Mouse (Mus musculus) hindbrain, embryonic 15.5 days (tissue): ENCODE measurements at regions not wholly inside any gene's neighbourhood (a gene's known extent, or its start where the extent isn't known, plus 50 kb on each side); places are given as distances from the start of the nearest gene placed in this dataset.

ENCODE experiments used
- ATAC-seq: fragments of 200-750 bp; cut with Nextera tagmentation; 2 replicates; pipeline ENCODE4 v1.8.0; 2017; ENCODE audit warnings: low read depth, moderate number of reproducible peaks, moderate TSS enrichment; ENCODE audit not compliant: low FRiP score
- H3K27ac ChIP-seq: fragments of 300-500 bp; sonication (generic); replicated peaks from 2 replicates; pipeline ENCODE4 v1.5.1; 2015; ENCODE audit warnings: mild to moderate bottlenecking, inconsistent platforms
- H3K27me3 ChIP-seq: fragments of 300-500 bp; sonication (generic); 2 replicates; pipeline ENCODE4 v1.6.1; 2015; ENCODE audit warnings: control low read depth, inconsistent platforms
- H3K36me3 ChIP-seq: fragments of 300-500 bp; sonication (generic); 2 replicates; pipeline ENCODE4 v1.6.1; 2015; ENCODE audit warnings: control low read depth, inconsistent platforms
- H3K4me1 ChIP-seq: fragments of 300-500 bp; sonication (generic); replicated peaks from 2 replicates; pipeline ENCODE4 v1.6.1; 2015; ENCODE audit warnings: control low read depth, inconsistent platforms
- H3K4me2 ChIP-seq: fragments of 300-500 bp; sonication (generic); 2 replicates; pipeline ENCODE4 v1.6.1; 2015; ENCODE audit warnings: moderate library complexity, mild to moderate bottlenecking, inconsistent platforms
- H3K4me3 ChIP-seq: fragments of 300-500 bp; sonication (generic); 2 replicates; pipeline ENCODE4 v1.5.1; 2015; ENCODE audit warnings: mild to moderate bottlenecking, inconsistent platforms
- H3K9ac ChIP-seq: fragments of 300-500 bp; sonication (generic); 2 replicates; pipeline ENCODE4 v1.6.1; 2015; ENCODE audit warnings: inconsistent platforms
- H3K9me3 ChIP-seq: fragments of 300-500 bp; sonication (generic); 2 replicates; pipeline ENCODE4 v1.6.1; 2016; ENCODE audit warnings: control low read depth, inconsistent platforms
- WGBS: fragments of 180-500 bp; shearing (Covaris S2); methylation state at CpG from one replicate; pipeline ENCODE4 v1.1.7; 2015; 5-methylcytosine and 5-hydroxymethylcytosine counted together

DNA sequence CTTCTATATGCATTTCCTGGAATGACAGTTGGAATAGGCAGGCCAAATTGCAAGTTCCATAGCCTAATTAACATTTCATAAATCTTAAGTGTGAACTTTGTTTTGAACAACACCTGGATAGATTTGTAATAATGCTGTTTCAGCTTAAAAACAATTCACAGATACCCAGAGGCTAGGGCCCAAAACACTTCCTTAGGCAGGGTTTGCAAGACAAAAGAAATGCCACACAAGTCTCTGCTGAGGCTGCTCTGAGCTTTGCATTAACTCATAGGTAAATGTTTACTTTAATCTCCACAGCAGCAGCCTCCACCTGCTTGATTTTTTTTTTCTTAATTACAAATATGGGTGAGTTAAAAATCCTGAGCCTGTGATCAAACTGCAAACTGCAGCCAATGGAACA is 118.4 kb downstream of the Gnat3 start:
- Histone ChIP-seq H3K4me3 (no peak overlapping the region), H3K9ac (no peak overlapping the region), H3K9me3 (no peaks in the 10 kb centered on the region), H3K4me2 (no peak overlapping the region), H3K36me3 (no peaks in the 10 kb centered on the region), H3K27me3 (no peaks in the 10 kb centered on the region), H3K27ac (no peak overlapping the region), H3K4me1 (no peaks in the 10 kb centered on the region)
- ATAC-seq = no peak

DNA sequence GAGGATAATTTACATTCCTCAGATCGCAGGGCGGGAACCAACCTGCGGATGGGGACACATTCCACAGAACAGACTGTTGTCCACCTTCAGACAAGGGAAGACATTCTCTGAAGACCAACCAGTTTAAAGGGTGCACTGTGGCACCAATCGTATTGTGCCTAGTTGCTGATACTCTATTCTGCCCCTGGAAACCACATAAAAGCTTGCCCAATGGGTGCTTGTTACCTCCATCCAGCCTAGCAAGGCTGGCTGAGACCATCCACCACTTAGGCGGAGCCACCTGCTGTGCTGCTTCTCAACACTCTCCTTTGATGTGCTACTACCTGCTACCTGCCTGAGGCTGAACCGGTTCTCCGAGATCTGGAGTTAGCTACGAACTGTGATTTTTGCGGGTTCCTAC is 119.9 kb downstream of the Gnat3 start:
- 77% methylated on average over 9 of the region's 9 CpGs for WGBS
- no peaks in the 10 kb centered on the region for H3K27me3 ChIP-seq
- no peaks in the 10 kb centered on the region for H3K4me1 ChIP-seq
- no peak overlapping the region for H3K4me2 ChIP-seq
- no peaks in the 10 kb centered on the region for H3K9me3 ChIP-seq
- no peak overlapping the region for H3K27ac ChIP-seq
- no peak overlapping the region for H3K4me3 ChIP-seq
- no peak for ATAC-seq
- no peak overlapping the region for H3K9ac ChIP-seq
- no peaks in the 10 kb centered on the region for H3K36me3 ChIP-seq

DNA sequence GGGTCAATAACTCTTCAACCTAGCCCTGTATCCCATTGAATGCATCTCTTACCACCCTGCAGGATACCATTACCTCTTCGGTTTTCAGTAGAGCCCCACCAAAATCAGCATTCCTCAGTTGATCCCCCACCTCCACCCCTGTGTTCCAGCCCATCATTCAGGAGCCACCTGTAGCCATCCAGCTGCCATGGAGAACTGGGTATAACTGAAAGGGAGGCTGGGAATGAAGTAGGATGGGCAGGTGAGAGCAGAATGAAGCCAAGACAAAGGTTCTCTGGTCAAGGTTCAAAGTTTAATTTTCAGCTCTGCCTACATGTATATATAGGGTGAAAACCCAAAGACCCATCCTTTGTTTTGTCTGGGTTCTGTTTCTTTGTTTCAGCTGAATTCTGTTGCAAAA is 121.4 kb downstream of the Gnat3 start:
- H3K9ac ChIP-seq = no peak overlapping the region
- no peak overlapping the region for H3K4me3 ChIP-seq
- ATAC-seq = no peak
- H3K4me1 ChIP-seq = 0 out of 2 replicates have a peak, but pooled peaks cover 4% of the 10 kb centered on the region
- H3K36me3 ChIP-seq = no peaks in the 10 kb centered on the region
- no peaks in the 10 kb centered on the region for H3K9me3 ChIP-seq
- no peaks in the 10 kb centered on the region for H3K27me3 ChIP-seq
- 64% methylated on average over 1 of the region's 1 CpGs for WGBS
- H3K4me2 ChIP-seq = no peak overlapping the region
- H3K27ac ChIP-seq = no peak overlapping the region

DNA sequence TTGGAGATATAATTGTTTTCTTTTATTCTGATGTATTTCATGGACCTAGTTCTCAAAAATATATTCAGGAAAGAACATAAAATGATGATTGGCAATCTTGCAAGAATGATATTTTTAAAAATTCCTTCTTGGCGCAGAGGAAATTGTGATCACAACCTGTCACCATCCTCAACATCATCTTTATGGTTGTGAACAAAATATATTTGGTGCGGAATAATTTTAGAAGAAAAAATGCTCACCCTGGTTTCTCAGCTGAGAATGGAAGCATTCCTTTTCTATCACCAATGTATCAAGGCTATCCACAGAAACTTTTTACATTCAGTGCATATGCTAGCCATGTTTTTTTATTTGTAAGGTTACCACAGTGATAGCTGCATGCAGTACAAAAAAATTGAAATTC is 123.1 kb downstream of the Gnat3 start:
- no peaks in the 10 kb centered on the region for H3K27me3 ChIP-seq
- no peak overlapping the region for H3K4me3 ChIP-seq
- ATAC-seq = no peak
- 0 out of 2 replicates have a peak, but pooled peaks cover 4% of the 10 kb centered on the region for H3K4me1 ChIP-seq
- H3K9ac ChIP-seq = no peak overlapping the region
- H3K9me3 ChIP-seq = no peaks in the 10 kb centered on the region
- WGBS = 97% methylated on average over 2 of the region's 2 CpGs
- H3K4me2 ChIP-seq = no peak overlapping the region
- H3K36me3 ChIP-seq = no peaks in the 10 kb centered on the region
- H3K27ac ChIP-seq = no peak overlapping the region

DNA sequence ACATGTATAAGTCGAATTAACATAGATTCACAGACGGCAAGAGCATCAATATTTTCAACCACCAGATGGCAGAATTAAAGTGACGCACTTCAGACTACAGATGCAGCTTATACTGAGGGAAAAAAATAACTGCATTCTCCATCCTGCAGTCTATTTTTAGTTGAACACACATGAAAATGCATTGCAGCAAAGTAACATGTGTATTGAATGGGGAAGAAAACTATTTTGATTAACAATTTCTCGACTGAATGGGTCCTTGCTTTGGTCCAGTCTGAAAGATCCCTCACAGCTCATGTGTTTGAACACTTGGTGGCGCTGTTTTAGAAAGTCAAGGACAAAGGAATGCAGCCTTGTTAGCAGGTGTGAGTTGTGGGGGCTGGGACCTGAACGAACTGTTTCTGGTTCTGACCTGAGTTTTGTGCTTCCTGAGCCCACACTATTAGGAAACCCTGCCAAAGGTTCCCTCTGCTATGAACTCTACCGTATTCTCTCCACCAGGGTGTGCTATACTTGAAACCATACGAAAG is 125.6 kb downstream of the Gnat3 start:
- ATAC-seq = peak; percentile 89
- 43% methylated on average over 8 of the region's 8 CpGs for WGBS

DNA sequence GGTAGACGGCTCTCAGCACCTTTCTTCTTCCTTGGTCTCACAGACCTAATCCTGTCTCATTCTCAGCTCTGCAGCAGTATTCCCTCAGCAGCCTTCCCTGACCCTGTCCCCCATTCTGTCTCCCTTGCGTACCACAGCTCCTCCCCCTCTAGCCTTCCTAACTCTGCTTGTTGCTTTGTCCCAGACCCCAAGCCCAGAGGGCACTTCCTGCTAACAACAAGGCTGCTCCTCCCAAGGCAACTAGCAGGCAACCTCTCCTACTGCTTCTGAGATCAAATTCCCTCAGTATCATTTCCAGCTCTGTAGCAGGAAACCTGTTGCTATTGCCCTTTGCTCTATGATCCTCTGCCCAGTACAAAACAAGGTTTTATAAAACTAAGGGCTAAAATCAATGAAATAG is 127.6 kb downstream of the Gnat3 start:
- H3K27ac ChIP-seq = no peak overlapping the region
- 0 out of 2 replicates have a peak, but pooled peaks cover 4% of the 10 kb centered on the region for H3K4me1 ChIP-seq
- H3K36me3 ChIP-seq = no peaks in the 10 kb centered on the region
- no peak overlapping the region for H3K4me3 ChIP-seq
- H3K9me3 ChIP-seq = no peaks in the 10 kb centered on the region
- 45% methylated on average over 2 of the region's 2 CpGs for WGBS
- ATAC-seq = no peak
- no peak overlapping the region for H3K9ac ChIP-seq
- H3K27me3 ChIP-seq = no peaks in the 10 kb centered on the region
- no peak overlapping the region for H3K4me2 ChIP-seq

More for the DNA sequence above, 125.6 kb downstream of the Gnat3 start:
- Histone ChIP-seq H3K4me1 (0 out of 2 replicates have a peak, but pooled peaks cover 4% of the 10 kb centered on the region), H3K4me2 (peak overlapping the region; percentile 42), H3K27ac (no peak overlapping the region), H3K27me3 (no peaks in the 10 kb centered on the region), H3K36me3 (no peaks in the 10 kb centered on the region), H3K4me3 (peak overlapping the region; percentile 10; the same call in 1 of the 2 replicates), H3K9me3 (no peaks in the 10 kb centered on the region), H3K9ac (no peak overlapping the region)

DNA sequence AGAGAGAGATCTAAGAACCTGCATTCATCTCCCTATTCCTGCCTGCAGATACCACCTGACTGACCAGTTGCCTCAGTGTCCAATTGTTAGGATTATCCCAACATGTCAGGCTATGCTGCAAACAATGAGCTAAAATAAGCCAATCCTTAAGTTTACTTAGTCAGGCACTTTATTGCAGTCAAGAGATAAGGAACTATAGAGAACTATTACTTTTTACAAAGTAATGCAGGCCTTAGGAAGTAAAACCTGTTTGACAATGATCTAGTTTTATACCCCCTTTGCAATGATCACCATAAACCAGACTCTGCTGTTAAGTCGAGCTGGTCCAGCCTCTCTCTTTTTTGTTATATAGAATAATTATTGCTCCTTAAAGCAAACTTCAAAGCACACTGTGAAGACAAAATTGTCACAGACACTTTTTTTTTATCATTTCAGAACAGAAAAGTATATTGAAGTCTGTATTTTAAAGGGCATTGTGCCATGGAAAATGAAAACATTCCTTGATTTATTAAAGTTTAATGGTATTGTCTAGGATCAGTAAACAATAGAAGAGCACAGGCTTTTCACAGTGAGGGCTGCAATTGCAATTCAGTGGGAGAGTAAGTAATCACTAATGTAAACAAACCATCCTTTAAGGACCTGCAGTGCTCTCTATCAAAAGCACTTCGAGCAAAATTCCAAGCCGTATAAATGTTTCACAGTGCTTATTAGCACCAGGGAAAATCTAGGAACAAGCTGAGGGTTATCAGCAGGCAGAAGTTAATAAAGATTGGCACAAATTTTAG is 152.7 kb downstream of the Gnat3 start:
- no peak overlapping the region for H3K4me2 ChIP-seq
- H3K4me1 ChIP-seq = no peaks in the 10 kb centered on the region
- ATAC-seq = no peak
- H3K27me3 ChIP-seq = no peaks in the 10 kb centered on the region
- H3K9me3 ChIP-seq = no peaks in the 10 kb centered on the region
- H3K36me3 ChIP-seq = no peaks in the 10 kb centered on the region
- no peak overlapping the region for H3K9ac ChIP-seq
- WGBS = 43% methylated on average over 3 of the region's 3 CpGs
- H3K27ac ChIP-seq = no peak overlapping the region
- H3K4me3 ChIP-seq = no peak overlapping the region

DNA sequence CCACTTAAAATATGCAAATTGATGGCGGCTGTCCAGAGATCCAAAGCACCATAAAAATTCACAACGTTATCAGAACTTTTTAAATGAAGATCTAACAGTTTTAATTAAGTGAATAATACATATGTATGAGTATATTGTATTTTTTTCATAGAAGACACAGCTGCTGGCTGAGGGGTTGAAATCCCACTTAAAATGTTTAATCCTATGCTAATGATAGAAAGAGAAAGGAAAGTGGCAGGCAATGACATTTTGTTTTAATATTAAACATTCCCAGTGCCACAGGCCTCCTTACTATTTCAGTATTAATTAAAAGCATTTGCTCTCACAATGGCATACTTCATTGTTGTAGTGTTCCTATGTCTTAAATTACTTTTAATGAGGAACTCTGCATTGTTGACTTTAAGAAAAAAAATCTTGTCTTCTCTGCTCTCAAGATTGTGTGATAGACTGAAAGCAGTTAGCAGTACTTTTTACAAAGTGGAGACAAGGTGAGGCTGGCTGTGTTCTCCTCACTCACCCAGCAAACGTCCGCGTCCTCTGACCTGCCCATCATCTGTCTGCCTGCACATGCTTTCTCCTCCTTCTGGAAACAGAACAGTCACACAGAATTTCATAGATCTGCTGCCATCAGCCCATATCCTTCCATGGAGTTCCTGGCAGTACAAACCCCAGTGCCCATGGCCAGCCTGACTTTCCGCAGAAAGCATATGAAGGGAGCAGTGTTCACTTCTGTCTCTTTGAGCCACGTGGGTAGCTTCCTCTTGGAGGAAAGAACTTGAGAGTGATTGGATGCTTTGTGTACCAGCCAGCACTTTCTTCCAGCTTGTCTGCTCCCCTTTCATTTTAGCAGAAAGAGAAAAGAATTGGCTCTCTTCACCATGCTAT is 173.7 kb downstream of the Gnat3 start:
- WGBS = 55% methylated on average over 7 of the region's 7 CpGs
- Histone ChIP-seq H3K4me3 (no peak overlapping the region), H3K27ac (no peak overlapping the region), H3K4me1 (no peaks in the 10 kb centered on the region), H3K36me3 (no peaks in the 10 kb centered on the region), H3K9me3 (no peaks in the 10 kb centered on the region), H3K27me3 (no peaks in the 10 kb centered on the region), H3K9ac (no peak overlapping the region), H3K4me2 (no peak overlapping the region)
- no peak for ATAC-seq

DNA sequence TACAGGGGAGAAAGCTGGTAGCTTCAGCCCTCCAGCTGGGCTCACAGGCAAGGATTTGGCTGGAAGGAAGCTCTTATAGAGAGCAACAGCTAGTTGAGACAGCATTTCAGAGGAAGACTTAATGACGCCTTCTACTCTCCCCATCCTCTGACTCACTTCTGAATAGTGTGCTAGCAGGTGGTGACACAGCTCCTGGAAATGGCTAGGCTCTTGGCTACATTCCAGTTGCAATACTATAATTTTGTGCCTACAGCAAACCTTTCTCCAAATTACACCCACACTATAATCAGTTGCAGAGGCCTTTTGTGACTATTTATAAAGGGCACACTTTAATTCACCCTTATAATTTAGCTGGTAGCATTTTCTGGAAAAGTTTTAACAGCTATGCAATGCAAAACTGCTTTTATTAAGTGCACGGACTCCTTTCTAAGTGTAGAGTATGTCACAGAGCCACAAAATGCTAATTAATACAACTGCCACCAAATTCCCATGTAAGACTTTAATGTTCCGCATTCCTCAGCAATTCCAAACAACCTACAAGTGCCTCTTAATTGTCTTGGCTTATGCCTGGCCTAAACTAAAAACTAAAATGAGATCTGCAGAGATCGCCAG is 175.2 kb downstream of the Gnat3 start:
- no peaks in the 10 kb centered on the region for H3K4me1 ChIP-seq
- H3K9me3 ChIP-seq = no peaks in the 10 kb centered on the region
- WGBS = 64% methylated on average over 4 of the region's 4 CpGs
- no peak overlapping the region for H3K27ac ChIP-seq
- H3K9ac ChIP-seq = no peak overlapping the region
- no peak overlapping the region for H3K4me3 ChIP-seq
- no peaks in the 10 kb centered on the region for H3K27me3 ChIP-seq
- H3K4me2 ChIP-seq = no peak overlapping the region
- no peak for ATAC-seq
- no peaks in the 10 kb centered on the region for H3K36me3 ChIP-seq

DNA sequence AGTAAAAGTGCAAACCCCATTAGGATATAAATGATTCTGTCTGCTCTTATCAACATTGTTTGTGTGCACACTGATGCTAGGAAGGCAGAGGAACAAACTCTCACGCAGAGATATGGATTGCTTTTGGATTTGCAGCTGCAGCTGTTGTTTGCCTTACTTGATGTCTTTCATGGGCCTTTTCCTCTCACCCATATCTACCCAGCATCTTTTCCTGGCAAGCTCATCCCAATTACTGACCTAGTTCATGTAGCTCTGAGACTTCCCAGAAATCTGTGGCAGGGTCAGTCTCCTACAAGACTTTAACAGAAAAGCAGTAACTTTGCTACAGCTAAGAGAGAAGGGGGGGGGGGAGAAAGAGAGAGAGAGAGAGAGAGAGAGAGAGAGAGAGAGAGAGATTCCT is 189.9 kb downstream of the Gnat3 start:
- H3K27ac ChIP-seq = no peak overlapping the region
- no peak overlapping the region for H3K4me2 ChIP-seq
- no peaks in the 10 kb centered on the region for H3K27me3 ChIP-seq
- no peak overlapping the region for H3K9ac ChIP-seq
- no peaks in the 10 kb centered on the region for H3K36me3 ChIP-seq
- WGBS = 83% methylated on average over 1 of the region's 1 CpGs
- H3K9me3 ChIP-seq = no peaks in the 10 kb centered on the region
- no peaks in the 10 kb centered on the region for H3K4me1 ChIP-seq
- ATAC-seq = no peak
- H3K4me3 ChIP-seq = no peak overlapping the region

DNA sequence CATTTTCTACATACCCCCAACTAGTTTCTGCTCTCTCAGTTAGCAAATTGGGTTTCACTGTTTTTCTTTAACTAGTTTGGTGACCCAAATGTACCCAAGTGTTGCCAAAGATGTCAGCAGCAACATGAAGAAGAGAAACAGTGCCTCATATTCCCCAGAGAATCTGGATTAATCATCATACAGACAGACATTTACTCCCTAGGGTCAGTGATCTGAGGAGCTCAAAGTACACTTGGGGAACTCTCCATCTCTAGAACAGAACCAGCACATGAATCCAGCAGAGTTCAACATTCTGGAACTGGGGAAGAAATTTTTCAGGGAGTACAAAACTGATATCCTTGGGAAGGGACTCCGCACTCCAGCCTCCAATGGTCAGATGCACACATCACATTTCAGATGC is 191.4 kb downstream of the Gnat3 start:
- Histone ChIP-seq H3K4me3 (no peak overlapping the region), H3K4me2 (no peak overlapping the region), H3K9me3 (no peaks in the 10 kb centered on the region), H3K36me3 (no peaks in the 10 kb centered on the region), H3K4me1 (no peaks in the 10 kb centered on the region), H3K27me3 (no peaks in the 10 kb centered on the region), H3K27ac (no peak overlapping the region), H3K9ac (no peak overlapping the region)
- WGBS = 100% methylated on average over 1 of the region's 1 CpGs
- ATAC-seq = no peak

DNA sequence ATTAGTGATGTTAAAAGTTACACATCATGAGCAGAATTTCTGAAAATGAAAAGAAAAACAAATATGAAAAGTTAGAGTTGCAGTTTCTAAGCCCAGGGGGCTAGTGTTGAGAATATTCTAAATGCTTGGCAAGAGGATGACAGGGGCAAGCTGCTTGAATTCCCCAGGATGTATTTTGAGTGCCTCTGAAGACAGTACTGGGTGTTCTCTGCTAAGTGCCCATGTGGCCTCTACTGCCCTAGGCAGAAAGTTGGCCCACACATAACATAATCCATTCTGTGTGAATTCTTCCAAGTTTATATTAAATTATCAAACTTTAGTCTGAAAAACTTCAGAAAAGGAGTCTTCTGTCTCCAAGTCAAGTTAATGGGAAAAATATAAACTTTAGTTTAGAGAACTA is 196.6 kb downstream of the Gnai1 start:
- Histone ChIP-seq H3K27me3 (no peaks in the 10 kb centered on the region), H3K4me2 (no peak overlapping the region), H3K4me3 (no peak overlapping the region), H3K36me3 (no peaks in the 10 kb centered on the region), H3K4me1 (no peaks in the 10 kb centered on the region), H3K9me3 (no peaks in the 10 kb centered on the region), H3K9ac (no peak overlapping the region), H3K27ac (no peak overlapping the region)
- ATAC-seq = no peak
